Mouse (Mus musculus): ENCODE measurements around the gene Oas2.

DNA sequence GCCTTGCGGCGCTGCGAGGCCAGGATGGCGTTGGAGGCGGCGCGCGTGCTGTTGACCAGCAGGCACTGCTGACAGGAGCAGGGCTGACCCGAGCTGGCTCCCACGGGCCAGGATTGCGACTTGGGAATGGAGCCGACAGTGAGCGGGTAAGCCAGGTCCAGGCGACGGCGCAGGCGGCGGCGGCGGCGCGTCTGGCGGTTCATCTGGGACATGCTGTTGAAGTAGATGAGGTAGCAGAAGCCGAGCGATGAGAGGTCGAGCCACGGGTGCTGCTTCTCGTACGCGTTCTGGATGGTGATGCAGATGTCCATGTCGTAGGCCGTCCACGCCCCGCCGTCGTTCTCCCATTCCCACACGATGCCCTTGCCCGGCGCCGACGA is 55.0 kb downstream of the Oas2 start:
- TF ChIP-seq CTCF (IDR thresholded peaks at IDR 0.05; ENCODE audit: control insufficient read depth, insufficient read depth, low read length): no peak
- TF ChIP-seq POLR2A (IDR thresholded peaks at IDR 0.05; ENCODE audit: borderline replicate concordance, control insufficient read depth, low read depth, low read length): no peak; the same call in 1 of the 2 replicates

Data from bone marrow, adult 2 months (tissue).